Mouse (Mus musculus) MEL (cell line): ENCODE measurements at regions not wholly inside any gene's neighbourhood (a gene's known extent, or its start where the extent isn't known, plus 50 kb on each side); places are given as distances from the start of the nearest gene placed in this dataset.

Experiments
- BHLHE40 ChIP-seq: IDR thresholded peaks from 2 replicates; pipeline ENCODE4 v1.6.1; 2012; ENCODE audit warnings: low read depth, mild to moderate bottlenecking, inconsistent platforms, low read length, improper control_type of control experiment, borderline replicate concordance
- CTCF ChIP-seq, 3 experiments: IDR thresholded peaks in 2 of 3; conservative IDR thresholded peaks in 1 of 3; 2 replicates each; pipeline ENCODE4 v1.5.1; 2011 to 2012; ENCODE audit warnings: low read length in 3 of 3, low read depth in 2 of 3, mild to moderate bottlenecking in 2 of 3, improper control_type of control experiment in 1 of 3, inconsistent platforms in 1 of 3, mixed read lengths in 1 of 3, moderate library complexity in 1 of 3; ENCODE audit not compliant: control insufficient read depth in 1 of 3, insufficient read depth in 1 of 3, poor library complexity in 1 of 3, severe bottlenecking in 1 of 3
- EP300 ChIP-seq, 2 experiments: IDR thresholded peaks; 2 replicates each; pipeline ENCODE4 v1.6.1; 2011; ENCODE audit warnings: improper control_type of control experiment in 2 of 2, low read length in 2 of 2, low read depth in 1 of 2, mild to moderate bottlenecking in 1 of 2
- JUND ChIP-seq: IDR thresholded peaks from 2 replicates; pipeline ENCODE4 v1.6.1; 2011; ENCODE audit warnings: low read depth, mild to moderate bottlenecking, improper control_type of control experiment, low read length
- MAFK ChIP-seq: IDR thresholded peaks from 2 replicates; pipeline ENCODE4 v1.6.1; 2011; ENCODE audit warnings: low read depth, mild to moderate bottlenecking, low read length, improper control_type of control experiment, borderline replicate concordance
- MAZ ChIP-seq: IDR thresholded peaks from 2 replicates; pipeline ENCODE4 v1.6.1; 2012; ENCODE audit warnings: low read depth, mild to moderate bottlenecking, inconsistent platforms, low read length, improper control_type of control experiment
- MYB ChIP-seq: IDR thresholded peaks from 2 replicates; pipeline ENCODE4 v1.6.1; 2011; ENCODE audit warnings: mild to moderate bottlenecking, low read depth, low read length, improper control_type of control experiment
- NELFE ChIP-seq: IDR thresholded peaks from 2 replicates; pipeline ENCODE4 v1.6.1; 2011; ENCODE audit warnings: low read depth, low read length, improper control_type of control experiment
- POLR2A ChIP-seq, 2 experiments: IDR thresholded peaks; 2 replicates each; pipeline ENCODE4 v1.6.1; 2011 to 2012; ENCODE audit warnings: low read length in 2 of 2, mild to moderate bottlenecking in 2 of 2, control low read depth in 1 of 2, improper control_type of control experiment in 1 of 2, low read depth in 1 of 2, moderate library complexity in 1 of 2; ENCODE audit not compliant: control insufficient read depth in 1 of 2, insufficient read depth in 1 of 2, poor library complexity in 1 of 2
- TBP ChIP-seq: IDR thresholded peaks from 2 replicates; pipeline ENCODE4 v1.8.0; 2011; ENCODE audit warnings: low read depth, low read length, improper control_type of control experiment
- USF1 ChIP-seq: IDR thresholded peaks from 2 replicates; pipeline ENCODE4 v1.6.1; 2014; ENCODE audit warnings: low read depth, mild to moderate bottlenecking, inconsistent platforms, low read length, improper control_type of control experiment, moderate library complexity
- ZMIZ1 ChIP-seq: IDR thresholded peaks from 2 replicates; pipeline ENCODE4 v1.6.1; 2012; ENCODE audit warnings: low read depth, mild to moderate bottlenecking, inconsistent platforms, low read length, improper control_type of control experiment, moderate library complexity
- ZNF384 ChIP-seq: IDR thresholded peaks from 2 replicates; pipeline ENCODE4 v1.6.1; 2012; ENCODE audit warnings: low read depth, mild to moderate bottlenecking, inconsistent platforms, low read length, improper control_type of control experiment

GRCm38 (mm10) chr13:48022958-48023615 lies 237.9 kb upstream of the Id4 start:
- no peak for TF ChIP-seq EP300 (IDR thresholded peaks at IDR 0.05; ENCODE audit: low read depth in 1 of 2, low read length in 2 of 2)
- no peak for TF ChIP-seq POLR2A (IDR thresholded peaks at IDR 0.05; ENCODE audit: control insufficient read depth in 1 of 2, insufficient read depth in 1 of 2, low read depth in 1 of 2, low read length in 2 of 2, poor library complexity in 1 of 2)
- no peak for TF ChIP-seq ZMIZ1
- TF ChIP-seq CTCF (IDR thresholded peaks at IDR 0.05 in 2 of 3, conservative IDR thresholded peaks at IDR 0.05 in 1 of 3; ENCODE audit: control insufficient read depth in 1 of 3, insufficient read depth in 1 of 3, low read depth in 2 of 3, low read length in 3 of 3, poor library complexity in 1 of 3, severe bottlenecking in 1 of 3): no peak
- TF ChIP-seq TBP: no peak
- TF ChIP-seq JUND: no peak
- no peak for TF ChIP-seq ZNF384
- TF ChIP-seq BHLHE40: no peak
- no peak for TF ChIP-seq MAZ
- no peak for TF ChIP-seq MAFK
- TF ChIP-seq USF1: no peak
- TF ChIP-seq NELFE: no peak
- no peak for TF ChIP-seq MYB
